Mouse (Mus musculus): ENCODE data around the gene Plet1. TPM values are rescaled to one million over a fixed set of nuclear protein-coding genes. Genes with fewer than 3 reads are reported as not detected.

The Plet1 gene
- total RNA-seq, 2 experiments from 2014 or later, result not detected

GRCm38 (mm10) chr9:50536603-50537135, 42.3 kb downstream of the Plet1 start:
- DNase-seq, result no peak

- no peak for DNase-seq
These were observed 43.0 kb downstream of the Plet1 start for GRCm38 (mm10) chr9:50537295-50537694.

DNA sequence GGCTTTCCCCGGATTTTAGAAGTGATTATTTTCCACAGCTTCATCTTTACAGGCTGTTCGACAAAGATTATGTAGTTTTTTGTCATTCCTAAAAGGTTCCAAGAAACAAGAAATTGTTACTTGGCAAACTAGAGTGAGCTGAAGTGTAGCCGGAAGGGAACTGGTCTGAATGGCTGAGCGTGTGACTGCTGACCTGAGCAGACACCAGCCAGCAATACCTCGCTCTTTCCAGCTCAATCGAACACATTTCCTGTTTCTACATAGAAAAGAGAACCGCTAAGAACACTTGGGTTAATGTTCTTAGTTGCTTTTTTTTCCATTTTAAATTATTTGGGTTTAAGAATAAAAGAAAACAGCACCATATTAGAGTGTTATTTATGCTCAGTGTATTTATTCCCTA, 45.8 kb downstream of the Plet1 start:
- DNase-seq, result no peak

DNA sequence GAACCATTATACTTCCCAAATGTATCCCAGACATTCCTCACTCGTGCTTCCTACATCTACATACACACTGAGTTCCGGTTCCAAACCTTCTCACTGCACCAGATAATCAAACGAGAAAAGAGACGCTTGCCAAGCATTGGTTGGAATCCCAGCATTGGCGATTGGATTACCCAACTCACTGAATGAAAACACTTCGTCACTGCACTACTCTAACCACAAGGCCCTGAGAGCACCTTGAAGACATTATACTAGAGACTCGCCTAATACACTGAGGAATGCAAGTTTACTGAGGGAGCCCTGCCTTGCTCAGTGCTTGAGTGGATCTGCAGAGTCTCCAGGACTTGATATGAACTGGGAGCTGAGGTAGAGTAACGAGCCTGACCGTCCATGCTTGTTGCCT, 48.1 kb downstream of the Plet1 start:
- DNase-seq, result no peak

DNA sequence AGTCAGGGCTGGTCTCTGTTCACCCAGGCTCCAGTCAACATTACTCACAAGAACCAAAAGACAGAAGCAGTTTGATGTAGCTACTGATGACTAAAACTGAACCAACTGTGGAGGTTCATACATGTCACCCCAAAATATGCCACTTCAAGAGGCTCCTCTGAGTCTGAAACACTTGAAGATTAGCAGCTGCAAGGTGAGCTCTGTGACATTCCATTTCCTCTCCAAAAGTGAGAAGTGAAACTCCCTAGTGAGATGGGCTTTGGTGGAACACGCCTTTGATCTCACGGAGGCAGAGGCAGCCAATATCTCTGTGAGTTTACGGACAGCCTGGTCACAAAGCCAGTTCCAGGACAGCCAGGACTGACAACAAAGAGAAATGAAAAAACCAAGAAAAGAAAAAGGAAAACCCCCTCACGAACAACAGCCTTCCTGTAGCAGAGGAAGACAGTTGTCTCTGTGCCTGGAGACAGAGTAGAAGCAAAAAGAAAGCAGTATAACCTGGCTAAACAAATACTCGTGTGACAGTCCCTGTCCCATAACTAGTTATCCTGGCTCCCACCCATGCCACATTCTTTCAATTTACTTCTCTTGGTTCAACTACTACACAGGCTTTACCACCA, 53.6 kb downstream of the Plet1 start:
- DNase-seq, result no peak

GRCm38 (mm10) chr9:50548936-50549335, 54.6 kb downstream of the Plet1 start:
- DNase-seq, result no peak

- DNase-seq, result no peak
These were observed 57.9 kb downstream of the Plet1 start for GRCm38 (mm10) chr9:50552206-50552605.

DNA sequence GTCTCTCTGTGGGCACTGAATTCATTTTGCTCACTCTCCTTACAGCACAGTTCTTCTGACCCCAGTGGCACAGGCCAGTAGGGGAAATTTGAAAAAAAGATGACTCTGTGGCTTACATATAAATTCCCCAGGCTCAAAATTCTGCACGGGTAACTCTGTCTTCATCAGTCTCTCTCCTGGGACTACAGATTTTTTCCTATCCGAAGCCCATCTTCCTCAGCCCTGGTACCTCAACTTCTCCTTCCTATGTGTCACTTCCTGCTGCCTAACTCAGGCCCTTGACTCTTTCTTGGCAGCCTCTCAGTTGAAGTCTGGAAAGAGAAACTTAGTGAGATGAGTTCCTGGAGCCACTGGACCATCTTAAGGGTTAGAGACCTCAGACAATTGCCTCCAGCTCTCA, 59.2 kb downstream of the Plet1 start:
- no peak for DNase-seq

- no peak for DNase-seq
These were observed 60.1 kb downstream of the Plet1 start, which contains the start of gene Il18 for GRCm38 (mm10) chr9:50554241-50555093. Gene Il18, plus strand, starts transcription at chr9:50554827.

DNA sequence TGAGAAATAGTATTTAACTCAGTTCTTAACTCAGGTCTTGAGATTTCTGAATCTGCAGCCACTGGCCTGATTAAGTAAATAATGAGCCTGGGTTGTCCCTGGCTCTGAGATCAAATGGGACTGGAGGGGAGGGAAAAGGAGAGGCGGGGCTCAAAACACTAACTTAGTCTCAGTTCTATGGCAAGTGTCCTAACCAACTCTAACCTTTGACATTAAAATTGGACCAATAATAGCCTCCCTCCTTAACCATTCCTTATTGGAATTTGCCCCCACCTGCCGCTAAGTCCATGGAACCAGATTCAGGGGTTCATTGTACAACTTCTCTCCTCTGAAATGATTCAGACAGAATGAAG, 60.7 kb downstream of the Plet1 start, which contains the start of gene Bco2:
Bco2 (minus strand) TSS at position 88 of the 353 bp plus-strand sequence.
- DNase-seq, result no peak

Other genes starting within 250 kb of the Plet1 start
- gene Rpl10-ps3, start 149.6 kb upstream of the Plet1 start, total RNA-seq (2021), result 100 to 1,000 TPM; 606 to 671 TPM
- 10 to 100 TPM; 19.0 to 19.3 TPM for gene Pts, start 34.2 kb downstream of the Plet1 start, total RNA-seq (2021)
- gene Il18, start 60.3 kb downstream of the Plet1 start, total RNA-seq (2021), result 1 to 10 TPM in 1 of 2 experiments, under 1 TPM in 1; 0.90 to 1.2 TPM
- under 1 TPM; 0.14 to 0.27 TPM for gene Bco2, start 60.7 kb downstream of the Plet1 start, total RNA-seq (2021)
- not detected for gene Tex12, start 66.8 kb downstream of the Plet1 start, total RNA-seq (2021)
- 100 to 1,000 TPM; 321 to 381 TPM for gene Sdhd, start 109.3 kb downstream of the Plet1 start, total RNA-seq (2021)
- gene Timm8b, start 109.4 kb downstream of the Plet1 start, total RNA-seq (2021), result 100 to 1,000 TPM; 140 to 148 TPM
- under 1 TPM; 0.27 to 0.42 TPM for gene Pih1d2, start 122.8 kb downstream of the Plet1 start, total RNA-seq (2021)
- gene Nkapd1, start 122.9 kb downstream of the Plet1 start, total RNA-seq (2021), result 10 to 100 TPM; 12.2 to 16.0 TPM
- 100 to 1,000 TPM; 196 to 235 TPM for gene Dlat, start 165.3 kb downstream of the Plet1 start, total RNA-seq (2021)
- gene Dixdc1, start 245.0 kb downstream of the Plet1 start, total RNA-seq (2021), result 1 to 10 TPM; 6.2 to 9.3 TPM